Mouse (Mus musculus) hindbrain, postnatal 0 days (tissue): ENCODE data around the gene Bbs4. TPM values are rescaled to one million over a fixed set of nuclear protein-coding genes. Genes with fewer than 3 reads are reported as not detected.
"Not testable (repeated sequence)": the region's sequence is repeated elsewhere in the genome, so short reads cannot be mapped to it uniquely, and the experiment has no call there.

Source experiments
- ATAC-seq: fragments of 200-750 bp; cut with Nextera tagmentation; 2 replicates; pipeline ENCODE4 v1.8.0; 2017; ENCODE audit warnings: mild to moderate bottlenecking, moderate TSS enrichment, moderate library complexity
- DNase-seq: peaks from one replicate; pipeline ENCODE4 v3.0.0-alpha.2; 2015; ENCODE audit warnings: low spot score
- H3K27ac ChIP-seq: fragments of 300-500 bp; sonication (generic); 2 replicates; pipeline ENCODE4 v1.5.1; 2014; ENCODE audit warnings: mild to moderate bottlenecking
- H3K27me3 ChIP-seq: fragments of 300-500 bp; sonication (generic); 2 replicates; pipeline ENCODE4 v1.6.1; 2014; ENCODE audit warnings: low read length, mixed read lengths; ENCODE audit not compliant: insufficient read depth
- H3K36me3 ChIP-seq: fragments of 300-500 bp; sonication (generic); 2 replicates; pipeline ENCODE4 v1.6.1; 2014; ENCODE audit warnings: low read length, mixed read lengths; ENCODE audit not compliant: insufficient read depth
- H3K4me1 ChIP-seq: fragments of 300-500 bp; sonication (generic); 2 replicates; pipeline ENCODE4 v1.6.1; 2014; ENCODE audit warnings: antibody characterized with exemption, low read length, mixed read lengths; ENCODE audit not compliant: insufficient read depth
- H3K4me2 ChIP-seq: fragments of 300-500 bp; sonication (generic); 2 replicates; pipeline ENCODE4 v1.6.1; 2014; ENCODE audit warnings: low read depth, mild to moderate bottlenecking, low read length, moderate library complexity, mixed read lengths
- H3K4me3 ChIP-seq: fragments of 300-500 bp; sonication (generic); 2 replicates; pipeline ENCODE4 v1.5.1; 2014; ENCODE audit warnings: low read length
- H3K9ac ChIP-seq: fragments of 300-500 bp; sonication (generic); replicated peaks from 2 replicates; pipeline ENCODE4 v1.6.1; 2014; ENCODE audit warnings: mild to moderate bottlenecking, low read length, moderate library complexity, mixed read lengths
- H3K9me3 ChIP-seq: fragments of 300-500 bp; sonication (generic); 2 replicates; pipeline ENCODE4 v1.6.1; 2016; ENCODE audit warnings: low read length, mixed read lengths
- CTCF ChIP-seq: IDR thresholded peaks from 2 replicates; pipeline ENCODE4 v1.5.1; 2016; ENCODE audit warnings: antibody characterized with exemption, control low read depth, low read depth
- WGBS: fragments of 180-500 bp; shearing (Covaris S2); extraction: QIAGEN DNeasy Blood & Tissue Kit; methylation state at CpG from one replicate; pipeline ENCODE4 v1.1.7; 2014; 5-methylcytosine and 5-hydroxymethylcytosine counted together
- polyA plus RNA-seq: library from polyadenylated mRNA; unstranded; fragments of >200 nt; fragmentation: Nextera tagmentation; extraction: Ambion mirVana; gene quantifications from 2 replicates; pipeline ENCODE4 v1.2.1, GENCODE M21; 2015
- total RNA-seq: library from RNA; depleted of rRNA; stranded (reverse); fragments of >200 nt; gene quantifications from 2 replicates; pipeline ENCODE4 v1.2.3, GENCODE M21; 2014

Bbs4 gene
- total and polyA plus RNA-seq, 2 experiments from 2014 or later = 32.9 to 56.1 TPM

GRCm38 (mm10) chr9:59358041-59358440 lies 4.7 kb upstream of the Bbs4 start:
- not testable (repeated sequence) for H3K9me3 ChIP-seq, ATAC-seq, H3K27me3 ChIP-seq, H3K4me3 ChIP-seq, H3K9ac ChIP-seq, H3K4me1 ChIP-seq, H3K4me2 ChIP-seq, H3K36me3 ChIP-seq, H3K27ac ChIP-seq
- peak; percentile 46 for TF ChIP-seq CTCF
- peak; percentile 26 for DNase-seq
- 57% methylated on average over 1 of the region's 1 CpGs for WGBS

DNA sequence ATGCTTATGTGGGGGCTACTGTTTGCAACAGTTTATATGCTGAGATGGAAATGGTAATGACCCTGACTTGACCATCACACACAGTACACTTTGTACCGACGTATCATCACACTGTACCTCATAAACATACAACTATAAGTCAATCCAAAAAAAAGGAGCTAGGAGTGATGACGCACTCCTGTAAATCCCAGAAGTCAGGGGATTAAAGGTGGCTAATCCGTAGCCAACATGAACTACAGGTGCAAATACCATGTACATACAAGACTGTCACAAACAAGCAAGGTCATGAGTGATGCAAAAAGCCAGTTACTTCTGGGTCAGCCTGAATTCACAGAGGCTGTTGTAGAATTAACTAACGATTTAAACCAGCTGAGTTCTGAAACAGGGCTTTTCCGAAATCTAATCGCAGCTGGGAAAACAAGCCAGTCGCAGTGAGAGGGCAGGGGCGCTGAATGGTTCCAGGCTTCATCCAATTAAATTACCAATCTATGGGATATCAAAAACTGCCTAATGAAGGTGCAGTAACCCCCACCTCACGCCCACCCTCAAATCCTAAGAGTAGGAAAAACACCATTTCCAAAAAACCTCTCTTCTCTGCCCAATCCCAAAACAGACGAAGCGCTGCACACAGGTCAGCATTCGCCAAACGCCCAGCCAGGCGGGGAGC lies 589 bp downstream of the Bbs4 start:
- H3K9ac ChIP-seq = peak overlapping the region; percentile 80
- ATAC-seq (no peak; the same call in 1 of the 2 replicates), DNase-seq (no peak)
- 10% methylated on average over 15 of the region's 15 CpGs for WGBS
- peak overlapping the region; percentile 85 for H3K27ac ChIP-seq
- no peaks in the 10 kb centered on the region for H3K27me3 ChIP-seq
- H3K4me1 ChIP-seq = no peaks in the 10 kb centered on the region
- H3K4me2 ChIP-seq = peak overlapping the region; percentile 73
- no peaks in the 10 kb centered on the region for H3K36me3 ChIP-seq
- H3K9me3 ChIP-seq = no peaks in the 10 kb centered on the region
- peak overlapping the region; percentile 82 for H3K4me3 ChIP-seq
- TF ChIP-seq CTCF = no peak

DNA sequence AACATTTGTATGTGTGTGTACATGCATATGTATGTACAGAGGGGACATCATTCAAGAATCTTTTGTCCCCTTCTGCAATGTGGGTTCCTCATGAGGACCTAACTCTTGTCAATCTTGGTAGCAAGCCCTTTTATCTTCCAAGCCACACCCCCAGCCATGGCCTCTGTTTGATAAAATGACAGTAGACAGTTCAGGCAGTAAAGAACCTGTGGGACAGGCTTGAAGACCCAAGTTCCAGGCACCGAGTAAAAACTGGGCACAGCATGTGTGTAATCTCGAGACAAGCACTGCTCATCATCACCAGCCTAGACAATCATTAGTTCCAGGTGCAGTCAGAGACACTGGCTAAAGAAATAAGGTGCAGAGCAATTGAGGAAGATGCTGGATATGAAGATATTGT lies 7.1 kb downstream of the Bbs4 start:
- H3K9ac ChIP-seq = no peak overlapping the region
- WGBS = 60% methylated on average over 2 of the region's 2 CpGs
- peaks cover 7% of the 10 kb centered on the region; the same call in 1 of the 2 replicates for H3K36me3 ChIP-seq
- no peak overlapping the region for H3K27ac ChIP-seq
- no peaks in the 10 kb centered on the region for H3K4me1 ChIP-seq
- H3K9me3 ChIP-seq = no peaks in the 10 kb centered on the region
- no peaks in the 10 kb centered on the region for H3K27me3 ChIP-seq
- TF ChIP-seq CTCF = no peak
- no peak overlapping the region for H3K4me2 ChIP-seq
- ATAC-seq (no peak), DNase-seq (no peak)
- no peak overlapping the region for H3K4me3 ChIP-seq

DNA sequence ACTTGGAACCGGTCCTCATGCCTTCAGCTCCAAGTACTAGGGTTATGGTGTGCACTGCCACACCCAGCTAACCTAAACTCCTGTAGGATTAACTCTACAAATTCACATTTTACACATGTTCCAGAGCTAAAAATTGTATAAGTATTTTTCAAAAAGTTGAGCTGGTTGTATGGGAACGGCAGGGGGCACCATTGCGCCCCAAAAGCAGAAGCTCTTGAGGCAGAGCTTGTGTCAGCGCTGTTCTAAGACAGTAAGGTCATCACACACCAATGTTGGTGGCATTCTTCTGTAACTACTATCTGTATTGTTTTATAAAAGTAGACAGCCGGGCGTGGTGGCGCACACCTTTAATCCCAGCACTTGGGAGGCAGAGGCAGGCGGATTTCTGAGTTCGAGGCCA lies 13.3 kb downstream of the Bbs4 start:
- Histone ChIP-seq H3K9ac (no peak overlapping the region), H3K36me3 (peaks cover 22% of the 10 kb centered on the region; the same call in 1 of the 2 replicates), H3K27me3 (no peaks in the 10 kb centered on the region), H3K27ac (no peak overlapping the region), H3K4me2 (no peak overlapping the region), H3K4me3 (no peak overlapping the region), H3K4me1 (no peaks in the 10 kb centered on the region), H3K9me3 (no peaks in the 10 kb centered on the region)
- TF ChIP-seq CTCF = peak; percentile 41; the same call in 1 of the 2 replicates
- WGBS = 87% methylated on average over 8 of the region's 9 CpGs
- ATAC-seq (no peak), DNase-seq (peak; percentile 21)

DNA sequence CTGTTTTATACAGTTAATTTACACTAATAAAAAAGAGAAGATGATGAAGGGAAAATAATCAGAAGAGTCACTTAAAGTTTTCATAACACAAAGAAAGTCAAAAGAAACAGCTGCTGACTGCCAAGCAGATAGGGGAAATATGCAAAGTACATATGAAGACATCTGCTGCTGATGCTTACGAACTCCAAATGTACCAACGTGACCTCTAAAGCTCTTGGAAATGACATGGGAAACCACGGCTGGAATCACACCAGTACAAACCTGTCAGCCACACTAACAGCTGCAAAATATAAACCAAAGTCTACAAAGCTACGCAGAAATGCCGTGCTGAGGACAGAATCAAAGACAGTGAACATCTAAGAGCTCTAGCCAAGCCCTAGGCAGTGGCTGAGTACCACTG lies 14.2 kb downstream of the Bbs4 start:
- ATAC-seq = no peak
- Histone ChIP-seq H3K9me3 (no peaks in the 10 kb centered on the region), H3K4me3 (no peak overlapping the region), H3K36me3 (peaks cover 22% of the 10 kb centered on the region; the same call in 1 of the 2 replicates), H3K27ac (no peak overlapping the region), H3K27me3 (no peaks in the 10 kb centered on the region), H3K4me2 (no peak overlapping the region), H3K9ac (no peak overlapping the region), H3K4me1 (no peaks in the 10 kb centered on the region)
- TF ChIP-seq CTCF = no peak
- 89% methylated on average over 5 of the region's 5 CpGs for WGBS
- DNase-seq = no peak

- H3K36me3 ChIP-seq = peaks cover 24% of the 10 kb centered on the region; the same call in 1 of the 2 replicates
- H3K4me3 ChIP-seq = no peak overlapping the region
- 80% methylated on average over 5 of the region's 5 CpGs for WGBS
- H3K27ac ChIP-seq = no peak overlapping the region
- no peaks in the 10 kb centered on the region for H3K4me1 ChIP-seq
- TF ChIP-seq CTCF = no peak
- H3K27me3 ChIP-seq = no peaks in the 10 kb centered on the region
- no peak overlapping the region for H3K9ac ChIP-seq
- H3K9me3 ChIP-seq = no peaks in the 10 kb centered on the region
- ATAC-seq (no peak), DNase-seq (no peak)
- no peak overlapping the region for H3K4me2 ChIP-seq
Measured at GRCm38 (mm10) chr9:59338411-59338810, 14.9 kb downstream of the Bbs4 start.

GRCm38 (mm10) chr9:59337889-59338288 lies 15.4 kb downstream of the Bbs4 start:
- Histone ChIP-seq H3K27me3 (no peaks in the 10 kb centered on the region), H3K27ac (no peak overlapping the region), H3K9me3 (no peaks in the 10 kb centered on the region), H3K4me1 (no peaks in the 10 kb centered on the region), H3K9ac (no peak overlapping the region), H3K4me3 (no peak overlapping the region), H3K36me3 (peaks cover 27% of the 10 kb centered on the region; the same call in 1 of the 2 replicates), H3K4me2 (no peak overlapping the region)
- ATAC-seq = no peak
- TF ChIP-seq CTCF = no peak
- no peak for DNase-seq
- 91% methylated on average over 5 of the region's 5 CpGs for WGBS
